19 mouse cellular contexts compared by ENCODE assay signal in the genomic region with DNA sequence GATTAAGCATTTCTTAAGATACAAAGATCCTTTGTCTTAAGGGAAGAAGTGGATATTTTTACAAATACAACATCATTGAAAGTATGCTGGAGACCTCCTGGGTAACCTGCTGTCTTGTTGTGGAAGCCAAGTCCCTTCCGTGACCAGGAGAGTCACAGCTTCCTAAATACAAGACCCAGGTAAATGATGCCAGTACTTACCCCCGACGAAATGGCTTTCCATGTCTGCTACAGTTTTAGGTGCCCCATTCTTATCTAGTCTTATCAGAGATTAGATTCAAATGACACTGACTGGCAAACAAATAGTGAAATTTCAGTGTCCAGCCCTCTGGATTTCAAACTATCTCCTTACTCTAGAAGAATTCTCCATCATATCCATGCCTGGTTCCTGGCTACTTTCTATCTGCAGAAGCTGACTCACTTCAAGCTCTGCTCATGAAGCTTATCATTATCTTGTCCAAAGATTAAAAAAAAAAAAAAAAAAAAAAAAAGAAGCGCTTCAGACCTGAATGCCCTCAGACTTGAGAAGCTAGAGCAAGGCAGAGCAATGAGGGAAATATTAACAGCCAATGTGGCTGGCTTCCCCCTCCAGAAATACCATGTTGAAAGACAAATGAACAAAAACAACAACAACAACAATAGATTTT. TPM values are rescaled to one million over a fixed set of nuclear protein-coding genes. Genes with fewer than 3 reads are reported as not detected.
A peak's percentile ranks its signal among the peaks of the same experiment; 100 is the strongest.
DNase-seq lines count a peak whose midpoint lies in the region; ATAC-seq and TF ChIP-seq lines count a peak whose summit lies in the region.
"Had no signal": no experiment of that assay in that cellular context is flagged by ENCODE, and none has a peak within 500 bp of the region (broad histone marks: within the 10 kb centered on the region; RNA-seq: fewer than 3 reads in every experiment).

No protein-coding gene starts in this region.

- no peak for DNase-seq in forebrain, embryonic 14.5 days (ENCODE audit: low spot score)
- no peak for DNase-seq in forebrain, embryonic 11.5 days (ENCODE audit: low spot score)
- no peak for DNase-seq in midbrain, embryonic 14.5 days
- no peak for DNase-seq in midbrain, embryonic 11.5 days (ENCODE audit: low spot score, missing footprints)
- no peak for DNase-seq in stomach, postnatal 0 days (ENCODE audit: low spot score)
- DNase-seq: adrenal gland, postnatal 10 days; embryo, embryonic 11 days; gastrocnemius, postnatal 25 days; heart, postnatal 14 days; kidney, postnatal 10 days; lung, embryonic 14.5 days; right cerebral cortex, postnatal 25 days had no signal

- no peaks in the 10 kb centered on the region for H3K36me3 ChIP-seq in forebrain, embryonic 14.5 days (ENCODE audit: control insufficient read depth, insufficient read depth, low read length)
- no peaks in the 10 kb centered on the region for H3K36me3 ChIP-seq in forebrain, embryonic 11.5 days (ENCODE audit: control insufficient read depth, insufficient read depth, low read length)
- H3K36me3 ChIP-seq in midbrain, embryonic 14.5 days (ENCODE audit: control insufficient read depth, insufficient read depth, low read length): no peaks in the 10 kb centered on the region
- H3K36me3 ChIP-seq in midbrain, embryonic 11.5 days (ENCODE audit: control insufficient read depth, insufficient read depth, low read length): no peaks in the 10 kb centered on the region
- no peaks in the 10 kb centered on the region for H3K36me3 ChIP-seq in hindbrain, embryonic 16.5 days (ENCODE audit: control insufficient read depth, insufficient read depth, low read length)
- no peaks in the 10 kb centered on the region for H3K36me3 ChIP-seq in stomach, postnatal 0 days (ENCODE audit: control insufficient read depth, insufficient read depth, low read length)
- H3K36me3 ChIP-seq: G1E; heart, embryonic 10.5 days had no signal

- H3K9ac ChIP-seq in forebrain, embryonic 14.5 days (ENCODE audit: low read length): peak overlapping the region; percentile 84; the same call in 1 of the 2 replicates
- H3K9ac ChIP-seq in forebrain, embryonic 11.5 days (ENCODE audit: low read length): no peak overlapping the region
- H3K9ac ChIP-seq in midbrain, embryonic 14.5 days (replicated peaks; ENCODE audit: low read length): no peak overlapping the region
- H3K9ac ChIP-seq in midbrain, embryonic 11.5 days (ENCODE audit: low read length): no peak overlapping the region
- peak overlapping the region; percentile 38 for H3K9ac ChIP-seq in hindbrain, embryonic 16.5 days (ENCODE audit: low read depth, low read length)
- H3K9ac ChIP-seq in stomach, postnatal 0 days (ENCODE audit: low read length): no peak overlapping the region
- H3K9ac ChIP-seq: lung, embryonic 14.5 days had no signal

- no peak for TF ChIP-seq EP300 in stomach, postnatal 0 days (optimal IDR thresholded peaks at IDR 0.05)

- 84% methylated on average over 4 of the region's 4 CpGs for WGBS in forebrain, embryonic 14.5 days
- 82% methylated on average over 4 of the region's 4 CpGs for WGBS in forebrain, embryonic 11.5 days
- 90% methylated on average over 4 of the region's 4 CpGs for WGBS in midbrain, embryonic 14.5 days
- 92% methylated on average over 4 of the region's 4 CpGs for WGBS in midbrain, embryonic 11.5 days
- WGBS in hindbrain, embryonic 16.5 days: 80% methylated on average over 4 of the region's 4 CpGs
- 28% methylated on average over 4 of the region's 4 CpGs for WGBS in olfactory bulb, adult 2 months
- 73% methylated on average over 4 of the region's 4 CpGs for WGBS in stomach, postnatal 0 days

- peaks cover 10% of the 10 kb centered on the region for H3K27me3 ChIP-seq in forebrain, embryonic 14.5 days (replicated peaks; ENCODE audit: control insufficient read depth, insufficient read depth, low read length)
- H3K27me3 ChIP-seq in forebrain, embryonic 11.5 days (ENCODE audit: control insufficient read depth, insufficient read depth, low read length): peaks cover 21% of the 10 kb centered on the region
- H3K27me3 ChIP-seq in midbrain, embryonic 14.5 days (ENCODE audit: control insufficient read depth, insufficient read depth, low read length): no peaks in the 10 kb centered on the region
- peaks cover 33% of the 10 kb centered on the region for H3K27me3 ChIP-seq in midbrain, embryonic 11.5 days (ENCODE audit: control insufficient read depth, insufficient read depth, low read length)
- no peaks in the 10 kb centered on the region for H3K27me3 ChIP-seq in hindbrain, embryonic 16.5 days (replicated peaks; ENCODE audit: control insufficient read depth, insufficient read depth, low read length)
- peaks cover 10% of the 10 kb centered on the region; the same call in 1 of the 2 replicates for H3K27me3 ChIP-seq in stomach, postnatal 0 days (ENCODE audit: control insufficient read depth, insufficient read depth, low read length)

- H3K9me3 ChIP-seq in forebrain, embryonic 14.5 days (replicated peaks; ENCODE audit: control insufficient read depth, low read length): no peaks in the 10 kb centered on the region
- no peaks in the 10 kb centered on the region for H3K9me3 ChIP-seq in forebrain, embryonic 11.5 days (ENCODE audit: control insufficient read depth, low read length)
- H3K9me3 ChIP-seq in midbrain, embryonic 14.5 days (ENCODE audit: control insufficient read depth, low read length): no peaks in the 10 kb centered on the region
- no peaks in the 10 kb centered on the region for H3K9me3 ChIP-seq in midbrain, embryonic 11.5 days (ENCODE audit: control insufficient read depth, low read length)
- no peaks in the 10 kb centered on the region for H3K9me3 ChIP-seq in hindbrain, embryonic 16.5 days (ENCODE audit: control insufficient read depth, low read length)
- H3K9me3 ChIP-seq in stomach, postnatal 0 days (ENCODE audit: control insufficient read depth, low read length): no peaks in the 10 kb centered on the region
- H3K9me3 ChIP-seq: heart, embryonic 10.5 days had no signal

- peak overlapping the region; percentile 74 for H3K4me2 ChIP-seq in forebrain, embryonic 14.5 days (ENCODE audit: low read length)
- no peak overlapping the region for H3K4me2 ChIP-seq in forebrain, embryonic 11.5 days (ENCODE audit: low read depth, low read length, severe bottlenecking)
- peak overlapping the region; percentile 85 for H3K4me2 ChIP-seq in midbrain, embryonic 14.5 days (ENCODE audit: low read length)
- H3K4me2 ChIP-seq in midbrain, embryonic 11.5 days: no peak overlapping the region
- peak overlapping the region; percentile 83 for H3K4me2 ChIP-seq in hindbrain, embryonic 16.5 days (ENCODE audit: low read length)
- H3K4me2 ChIP-seq in stomach, postnatal 0 days (replicated peaks; ENCODE audit: low read depth): no peak overlapping the region
- H3K4me2 ChIP-seq: liver, embryonic 11.5 days; lung, embryonic 14.5 days had no signal

- H3K27ac ChIP-seq in forebrain, embryonic 14.5 days (ENCODE audit: low read depth, low read length): no peak overlapping the region
- no peak overlapping the region for H3K27ac ChIP-seq in forebrain, embryonic 11.5 days (ENCODE audit: low read depth, low read length)
- H3K27ac ChIP-seq in midbrain, embryonic 14.5 days (replicated peaks; ENCODE audit: low read depth, low read length): no peak overlapping the region
- no peak overlapping the region for H3K27ac ChIP-seq in midbrain, embryonic 11.5 days (ENCODE audit: low read depth, low read length)
- no peak overlapping the region for H3K27ac ChIP-seq in hindbrain, embryonic 16.5 days (ENCODE audit: low read depth, low read length)
- peak overlapping the region; percentile 99 for H3K27ac ChIP-seq in olfactory bulb, adult 2 months (ENCODE audit: insufficient read depth, low read depth, low read length)
- no peak overlapping the region for H3K27ac ChIP-seq in stomach, postnatal 0 days (replicated peaks)
- H3K27ac ChIP-seq: heart, embryonic 10.5 days; macrophage had no signal

- TF ChIP-seq POLR2A in olfactory bulb, adult 2 months (IDR thresholded peaks at IDR 0.05; ENCODE audit: insufficient read depth, low read depth, low read length): no peak

- no peak for ATAC-seq in forebrain, embryonic 14.5 days
- ATAC-seq in forebrain, embryonic 11.5 days (replicated peaks; ENCODE audit: low FRiP score): no peak
- no peak for ATAC-seq in midbrain, embryonic 14.5 days (ENCODE audit: low FRiP score, low TSS enrichment)
- no peak for ATAC-seq in midbrain, embryonic 11.5 days (ENCODE audit: low FRiP score)
- ATAC-seq in hindbrain, embryonic 16.5 days: no peak
- ATAC-seq in stomach, postnatal 0 days (ENCODE audit: low FRiP score, low TSS enrichment): no peak
- ATAC-seq: intestine, postnatal 0 days had no signal

- H3K4me1 ChIP-seq in forebrain, embryonic 14.5 days (ENCODE audit: control insufficient read depth, insufficient read depth, low read length): 0 out of 2 replicates have a peak, but pooled peaks cover 2% of the 10 kb centered on the region
- no peaks in the 10 kb centered on the region for H3K4me1 ChIP-seq in forebrain, embryonic 11.5 days (replicated peaks; ENCODE audit: control insufficient read depth, insufficient read depth, low read length)
- H3K4me1 ChIP-seq in midbrain, embryonic 14.5 days (ENCODE audit: control insufficient read depth, insufficient read depth, low read length): 0 out of 2 replicates have a peak, but pooled peaks cover 2% of the 10 kb centered on the region
- H3K4me1 ChIP-seq in midbrain, embryonic 11.5 days (ENCODE audit: control insufficient read depth, insufficient read depth, low read length): peaks cover 4% of the 10 kb centered on the region; the same call in 1 of the 2 replicates
- no peaks in the 10 kb centered on the region for H3K4me1 ChIP-seq in hindbrain, embryonic 16.5 days (ENCODE audit: control insufficient read depth, insufficient read depth, low read depth, low read length)
- H3K4me1 ChIP-seq in olfactory bulb, adult 2 months (ENCODE audit: control insufficient read depth, insufficient read depth, low read length): no peaks in the 10 kb centered on the region
- no peaks in the 10 kb centered on the region for H3K4me1 ChIP-seq in stomach, postnatal 0 days (replicated peaks; ENCODE audit: control insufficient read depth, insufficient read depth)

- TF ChIP-seq CTCF in olfactory bulb, adult 2 months (IDR thresholded peaks at IDR 0.05; ENCODE audit: insufficient read depth, low read depth, low read length): no peak
- no peak for TF ChIP-seq CTCF in stomach, postnatal 0 days (IDR thresholded peaks at IDR 0.05; ENCODE audit: low read depth)

- peak overlapping the region; percentile 58 for H3K4me3 ChIP-seq in forebrain, embryonic 14.5 days (ENCODE audit: low read depth, low read length)
- no peak overlapping the region for H3K4me3 ChIP-seq in forebrain, embryonic 11.5 days (ENCODE audit: low read depth, low read length)
- H3K4me3 ChIP-seq in midbrain, embryonic 14.5 days (replicated peaks; ENCODE audit: low read depth, low read length): peak overlapping the region; percentile 64
- H3K4me3 ChIP-seq in midbrain, embryonic 11.5 days (ENCODE audit: low read depth, low read length): no peak overlapping the region
- peak overlapping the region; percentile 69 for H3K4me3 ChIP-seq in hindbrain, embryonic 16.5 days (ENCODE audit: low read length)
- H3K4me3 ChIP-seq in olfactory bulb, adult 2 months (ENCODE audit: insufficient read depth, low read depth, low read length): peak overlapping the region; percentile 38
- H3K4me3 ChIP-seq in stomach, postnatal 0 days (ENCODE audit: low read depth, low read length): no peak overlapping the region
- H3K4me3 ChIP-seq: heart, embryonic 10.5 days had no signal

RNA-seq across cellular contexts. Expression of gene Arpp21, which starts 4.9 kb away (rescaled TPM):
- 29.2 and 37.4 TPM in 2 replicates for polyA plus RNA-seq in forebrain, embryonic 14.5 days (2014; fragmentation: Nextera tagmentation; extraction: Ambion mirVana)
- polyA plus RNA-seq in forebrain, embryonic 11.5 days (2014; fragmentation: Nextera tagmentation; extraction: Ambion mirVana): 1.5 and 2.1 TPM in 2 replicates
- polyA plus RNA-seq in midbrain, embryonic 14.5 days (2014; fragmentation: Nextera tagmentation; extraction: Ambion mirVana): 27.4 and 37.7 TPM in 2 replicates
- polyA plus RNA-seq in midbrain, embryonic 11.5 days (2014; fragmentation: Nextera tagmentation; extraction: Ambion mirVana): 2.4 and 2.8 TPM in 2 replicates
- 48.2 and 61.8 TPM in 2 replicates for polyA plus RNA-seq in hindbrain, embryonic 16.5 days (2015; fragmentation: Nextera tagmentation; extraction: Ambion mirVana)
- 229 and 639 TPM in 2 replicates for polyA plus RNA-seq in olfactory bulb, adult 2 months (2012; ENCODE audit: insufficient read depth, insufficient read length, low replicate concordance, missing spikeins)
- 1.2 TPM in 2 replicates for polyA plus RNA-seq in stomach, postnatal 0 days (2015; fragmentation: Nextera tagmentation; extraction: Ambion mirVana)
- polyA plus RNA-seq: G1E had no signal

Comparison
In these comparisons a context has a peak if more than half of its experiments do, and no peak if none do; other contexts are left out.
1. H3K4me2 ChIP-seq: peak in forebrain, embryonic 14.5 days (single experiment), midbrain, embryonic 14.5 days (single experiment) and hindbrain, embryonic 16.5 days (single experiment); none in forebrain, embryonic 11.5 days (single experiment), midbrain, embryonic 11.5 days (single experiment) and stomach, postnatal 0 days (single experiment).
2. H3K4me3 ChIP-seq: peak in forebrain, embryonic 14.5 days (single experiment), midbrain, embryonic 14.5 days (single experiment), hindbrain, embryonic 16.5 days (single experiment) and olfactory bulb, adult 2 months (single experiment); none in forebrain, embryonic 11.5 days (single experiment), midbrain, embryonic 11.5 days (single experiment) and stomach, postnatal 0 days (single experiment).
3. H3K9ac ChIP-seq: peak in forebrain, embryonic 14.5 days (single experiment) and hindbrain, embryonic 16.5 days (single experiment); none in forebrain, embryonic 11.5 days (single experiment), midbrain, embryonic 14.5 days (single experiment), midbrain, embryonic 11.5 days (single experiment) and stomach, postnatal 0 days (single experiment).